In genomic region chr6:120356951-120357945, GRCm38 (mm10) we compare ENCODE assay signal across 8 mouse cellular contexts. TPM values are rescaled to one million over a fixed set of nuclear protein-coding genes. Genes with fewer than 3 reads are reported as not detected.
DNase-seq lines count a peak whose midpoint lies in the region; ATAC-seq and TF ChIP-seq lines count a peak whose summit lies in the region.

No protein-coding gene starts in this region.

- WGBS in cerebellum, adult 2 months, result under 1% methylated on average over 31 of the region's 31 CpGs
- 1% methylated on average over 31 of the region's 31 CpGs for WGBS in forebrain, postnatal 0 days
- under 1% methylated on average over 31 of the region's 31 CpGs for WGBS in lung, embryonic 15.5 days

- peaks cover 9% of the 10 kb centered on the region for H3K79me2 ChIP-seq in MEL (ENCODE audit: control insufficient read depth, insufficient read depth, low read length, poor library complexity)

- H3K36me3 ChIP-seq in MEL (ENCODE audit: control insufficient read depth in 1 of 2, insufficient read depth in 2 of 2, low read length in 2 of 2), result peaks cover 0 to 8% of the 10 kb centered on the region in 2 experiments; a peak in 2 of 4 replicates
- H3K36me3 ChIP-seq in forebrain, postnatal 0 days (ENCODE audit: insufficient read depth), result no peaks in the 10 kb centered on the region
- H3K36me3 ChIP-seq in lung, embryonic 15.5 days, result peaks cover 6% of the 10 kb centered on the region; the same call in 1 of the 2 replicates

- H3K9ac ChIP-seq in MEL (ENCODE audit: control insufficient read depth, low read depth, low read length, poor library complexity, severe bottlenecking), result peak overlapping the region; percentile 80
- H3K9ac ChIP-seq in forebrain, postnatal 0 days, result peak overlapping the region; percentile 46; the same call in 1 of the 2 replicates
- peak overlapping the region; percentile 56 for H3K9ac ChIP-seq in lung, embryonic 15.5 days

- peak; percentile 100 for ATAC-seq in forebrain, postnatal 0 days
- peak; percentile 99 for ATAC-seq in lung, embryonic 15.5 days (ENCODE audit: borderline replicate concordance, extremely low read depth, low FRiP score, low TSS enrichment)

- DNase-seq in MEL (ENCODE audit: low read depth, low spot score), result peak; percentile 98
- DNase-seq in cerebellum, adult 2 months, result peak; percentile 82 to 88
- peak; percentile 90 for DNase-seq in forebrain, postnatal 0 days
- DNase-seq in heart, postnatal 4 days, result peak; percentile 82
- peak; percentile 86 to 88 for DNase-seq in layer of hippocampus, adult 8-10 months (ENCODE audit: low spot score in 2 of 2)
- peak; percentile 83 for DNase-seq in ovary, adult 18-20 months (ENCODE audit: low spot score)
- peak; percentile 92 for DNase-seq in thymus, postnatal 0 days (ENCODE audit: low spot score)

- H3K4me1 ChIP-seq in MEL (ENCODE audit: control insufficient read depth in 1 of 2, insufficient read depth in 2 of 2, low read length in 2 of 2), result peaks cover 0 to 5% of the 10 kb centered on the region in 2 experiments; a peak in 2 of 4 replicates
- no peaks in the 10 kb centered on the region for H3K4me1 ChIP-seq in cerebellum, adult 2 months (ENCODE audit: control insufficient read depth, insufficient read depth, low read length)
- peaks cover 7% of the 10 kb centered on the region; the same call in 1 of the 2 replicates for H3K4me1 ChIP-seq in forebrain, postnatal 0 days (ENCODE audit: insufficient read depth)
- peaks cover 9% of the 10 kb centered on the region for H3K4me1 ChIP-seq in lung, embryonic 15.5 days

- no peaks in the 10 kb centered on the region for H3K9me3 ChIP-seq in MEL (replicated peaks; ENCODE audit: insufficient read depth, low read length)
- H3K9me3 ChIP-seq in forebrain, postnatal 0 days (ENCODE audit: low read length), result no peaks in the 10 kb centered on the region
- H3K9me3 ChIP-seq in lung, embryonic 15.5 days, result no peaks in the 10 kb centered on the region

- TF ChIP-seq RAD21 in MEL (IDR thresholded peaks at IDR 0.05; ENCODE audit: low read depth, low read length), result no peak

- peak overlapping the region; percentile 94 for H3K27ac ChIP-seq in MEL (ENCODE audit: control insufficient read depth, low read depth, low read length)
- H3K27ac ChIP-seq in cerebellum, adult 2 months (ENCODE audit: insufficient read depth, low read length), result no peak overlapping the region
- H3K27ac ChIP-seq in forebrain, postnatal 0 days (ENCODE audit: low read depth, low read length), result no peak overlapping the region
- peak overlapping the region; percentile 87 for H3K27ac ChIP-seq in lung, embryonic 15.5 days

- no peaks in the 10 kb centered on the region for H3K27me3 ChIP-seq in MEL (ENCODE audit: control insufficient read depth in 1 of 2, insufficient read depth in 2 of 2, low read length in 2 of 2)
- H3K27me3 ChIP-seq in cerebellum, adult 2 months (ENCODE audit: control insufficient read depth, insufficient read depth, low read length), result no peaks in the 10 kb centered on the region
- H3K27me3 ChIP-seq in forebrain, postnatal 0 days (ENCODE audit: insufficient read depth, low read length), result no peaks in the 10 kb centered on the region
- H3K27me3 ChIP-seq in lung, embryonic 15.5 days, result no peaks in the 10 kb centered on the region

- no peak for TF ChIP-seq CTCF in MEL (IDR thresholded peaks at IDR 0.05 in 2 of 3, conservative IDR thresholded peaks at IDR 0.05 in 1 of 3; ENCODE audit: control insufficient read depth in 1 of 3, insufficient read depth in 1 of 3, low read depth in 2 of 3, low read length in 3 of 3, poor library complexity in 1 of 3, severe bottlenecking in 1 of 3)
- no peak for TF ChIP-seq CTCF in cerebellum, adult 2 months (IDR thresholded peaks at IDR 0.05; ENCODE audit: borderline replicate concordance, insufficient read depth, low read depth, low read length)
- peak; percentile 52 for TF ChIP-seq CTCF in forebrain, postnatal 0 days (IDR thresholded peaks at IDR 0.05; ENCODE audit: low read depth)

- no peak for TF ChIP-seq EP300 in MEL (IDR thresholded peaks at IDR 0.05; ENCODE audit: low read depth in 1 of 2, low read length in 2 of 2)

- peak overlapping the region; percentile 57 for H3K4me2 ChIP-seq in forebrain, postnatal 0 days (ENCODE audit: low read depth)
- H3K4me2 ChIP-seq in lung, embryonic 15.5 days, result peak overlapping the region; percentile 78

- peak; percentile 57 to 93; a peak in 3 of 4 replicates for TF ChIP-seq POLR2A in MEL (IDR thresholded peaks at IDR 0.05; ENCODE audit: control insufficient read depth in 1 of 2, insufficient read depth in 1 of 2, low read depth in 1 of 2, low read length in 2 of 2, poor library complexity in 1 of 2)
- peak; percentile 48; the same call in 1 of the 2 replicates for TF ChIP-seq POLR2A in cerebellum, adult 2 months (IDR thresholded peaks at IDR 0.05; ENCODE audit: borderline replicate concordance, insufficient read depth, low read length)

- H3K4me3 ChIP-seq in MEL (ENCODE audit: control insufficient read depth in 1 of 2, insufficient read depth in 1 of 2, low read depth in 2 of 2, low read length in 2 of 2), result peak overlapping the region; percentile 73 to 87
- H3K4me3 ChIP-seq in cerebellum, adult 2 months (replicated peaks; ENCODE audit: insufficient read depth, low read depth, low read length), result peak overlapping the region; percentile 60
- peak overlapping the region; percentile 45 for H3K4me3 ChIP-seq in forebrain, postnatal 0 days (ENCODE audit: low read depth, low read length)
- peak overlapping the region; percentile 58 for H3K4me3 ChIP-seq in lung, embryonic 15.5 days

TF ChIP-seq in MEL, 35 proteins besides CTCF, POLR2A, EP300 and RAD21 (continues in another document):
- TF ChIP-seq USF2 (IDR thresholded peaks at IDR 0.05; ENCODE audit: borderline replicate concordance in 1 of 2, insufficient read depth in 1 of 2, low read depth in 1 of 2, low read length in 2 of 2) (no peak), MAX (IDR thresholded peaks at IDR 0.05; ENCODE audit: low read length) (peak; percentile 10), E2F4 (IDR thresholded peaks at IDR 0.05; ENCODE audit: borderline replicate concordance, low read depth, low read length) (no peak), KAT2A (conservative IDR thresholded peaks at IDR 0.05; ENCODE audit: low read depth, low read length) (peak; percentile 95), POLR2AphosphoS2 (IDR thresholded peaks at IDR 0.05; ENCODE audit: low read length) (peak; percentile 78; the same call in 1 of the 2 replicates), GABPA (IDR thresholded peaks at IDR 0.05; ENCODE audit: low read depth, low read length) (no peak), TCF12 (IDR thresholded peaks at IDR 0.05; ENCODE audit: low read depth, low read length) (peak; percentile 22; the same call in 1 of the 2 replicates), MAZ (IDR thresholded peaks at IDR 0.05; ENCODE audit: low read depth, low read length) (peak; percentile 79; the same call in 1 of the 2 replicates), NRF1 (IDR thresholded peaks at IDR 0.05; ENCODE audit: insufficient read depth, low read depth, low read length, poor library complexity, severe bottlenecking) (peak; percentile 55; the same call in 1 of the 2 replicates), MYB (IDR thresholded peaks at IDR 0.05; ENCODE audit: low read depth, low read length) (0 out of 2 replicates have a peak, but pooled peaks have one; percentile 42), MXI1 (IDR thresholded peaks at IDR 0.05; ENCODE audit: low read depth, low read length) (peak; percentile 74), MEF2A (IDR thresholded peaks at IDR 0.05; ENCODE audit: extremely low read depth, insufficient replicate concordance, low read depth, low read length, poor library complexity, severe bottlenecking) (no peak), ETS1 (IDR thresholded peaks at IDR 0.05; ENCODE audit: low read depth, low read length) (0 out of 2 replicates have a peak, but pooled peaks have one; percentile 19), ZMIZ1 (IDR thresholded peaks at IDR 0.05; ENCODE audit: low read depth, low read length) (0 out of 2 replicates have a peak, but pooled peaks have one; percentile 49), ELF1 (IDR thresholded peaks at IDR 0.05; ENCODE audit: low read depth, low read length) (peak; percentile 69), MYC (IDR thresholded peaks at IDR 0.05; ENCODE audit: low read depth, low read length) (peak; percentile 57), SIN3A (IDR thresholded peaks at IDR 0.05; ENCODE audit: low read length) (peak; percentile 94), NELFE (IDR thresholded peaks at IDR 0.05; ENCODE audit: low read depth, low read length) (peak; percentile 90), USF1 (IDR thresholded peaks at IDR 0.05; ENCODE audit: low read depth, low read length) (peak; percentile 31; the same call in 1 of the 2 replicates), HCFC1 (IDR thresholded peaks at IDR 0.05; ENCODE audit: low read depth, low read length) (peak; percentile 100), UBTF (IDR thresholded peaks at IDR 0.05; ENCODE audit: borderline replicate concordance, insufficient read depth, low read depth, low read length) (no peak)

RNA-seq across cellular contexts. Expression of gene Kdm5a, which starts 6.7 kb away (rescaled TPM):
- total RNA-seq in MEL (2012; rRNA removed), result 45.7 and 51.7 TPM in 2 replicates
- 100 to 1,000 TPM; 121 to 303 TPM for polyA plus RNA-seq in MEL (2012; ENCODE audit: insufficient read depth in 1 of 2, insufficient read length in 2 of 2, low read depth in 1 of 2, low replicate concordance in 2 of 2, missing spikeins in 1 of 2)
- polyA plus RNA-seq in cerebellum, adult 2 months (2012; rRNA removed), result 12.7 and 13.0 TPM in 2 replicates
- total RNA-seq in forebrain, postnatal 0 days (2014; rRNA removed), result 29.6 and 44.3 TPM in 2 replicates
- 14.0 and 18.0 TPM in 2 replicates for polyA plus RNA-seq in forebrain, postnatal 0 days (2015; fragmentation: Nextera tagmentation; extraction: Ambion mirVana)
- total RNA-seq in heart, postnatal 4 days (2021), result 10 to 100 TPM; 44.8 to 45.7 TPM
- total RNA-seq in layer of hippocampus, adult 8-10 months (2022), result 10 to 100 TPM; 43.0 to 52.3 (median 44.3) TPM
- polyA plus RNA-seq in lung, embryonic 15.5 days (2015; fragmentation: Nextera tagmentation; extraction: Ambion mirVana), result 39.6 and 45.2 TPM in 2 replicates
- polyA plus RNA-seq in thymus, postnatal 0 days (2015; fragmentation: Nextera tagmentation; extraction: Ambion mirVana), result 61.2 and 78.3 TPM in 2 replicates

RNA-seq across cellular contexts. Expression of gene Ccdc77, which starts 6.9 kb away (rescaled TPM):
- total RNA-seq in MEL (2012; rRNA removed), result 14.4 and 16.6 TPM in 2 replicates
- polyA plus RNA-seq in MEL (2012; ENCODE audit: insufficient read depth in 1 of 2, insufficient read length in 2 of 2, low read depth in 1 of 2, low replicate concordance in 2 of 2, missing spikeins in 1 of 2), result 10 to 100 TPM in 1 of 2 experiments, not detected in 1; 17.9 TPM
- polyA plus RNA-seq in cerebellum, adult 2 months (2012; rRNA removed), result 8.0 and 8.8 TPM in 2 replicates
- total RNA-seq in forebrain, postnatal 0 days (2014; rRNA removed), result 9.8 and 13.5 TPM in 2 replicates
- polyA plus RNA-seq in forebrain, postnatal 0 days (2015; fragmentation: Nextera tagmentation; extraction: Ambion mirVana), result 5.8 and 8.3 TPM in 2 replicates
- total RNA-seq in heart, postnatal 4 days (2021), result 10 to 100 TPM; 10.5 to 12.2 TPM
- total RNA-seq in layer of hippocampus, adult 8-10 months (2022), result 1 to 10 TPM; 5.4 to 8.7 (median 7.7) TPM
- 25.4 and 26.6 TPM in 2 replicates for polyA plus RNA-seq in lung, embryonic 15.5 days (2015; fragmentation: Nextera tagmentation; extraction: Ambion mirVana)
- 18.2 and 20.7 TPM in 2 replicates for polyA plus RNA-seq in thymus, postnatal 0 days (2015; fragmentation: Nextera tagmentation; extraction: Ambion mirVana)

Comparison
In these comparisons a context has a peak if more than half of its experiments do, and no peak if none do; other contexts are left out.
1. H3K27ac ChIP-seq: peak in MEL (single experiment) and lung, embryonic 15.5 days (single experiment); none in cerebellum, adult 2 months (single experiment) and forebrain, postnatal 0 days (single experiment).
2. Peak in every context shown above with its lines, with median percentiles within 50 percentile points of each other: DNase-seq, H3K4me3 ChIP-seq and H3K9ac ChIP-seq.